Mouse (Mus musculus): ENCODE results near the gene Zdhhc18.

The Zdhhc18 gene

GRCm38 (mm10) chr4:133603056-133603455 is 46.9 kb downstream of the Zdhhc18 start:
- no peak for DNase-seq (ENCODE audit: low spot score)

- no peak for DNase-seq (ENCODE audit: low spot score)
Observed at GRCm38 (mm10) chr4:133601721-133602218, 48.2 kb downstream of the Zdhhc18 start, which contains the start of gene Sfn. TSS of gene Sfn (minus strand) at chr4:133602168.

GRCm38 (mm10) chr4:133600306-133600705 is 49.6 kb downstream of the Zdhhc18 start:
- DNase-seq (ENCODE audit: low spot score): no peak

GRCm38 (mm10) chr4:133599571-133600073 is 50.3 kb downstream of the Zdhhc18 start:
- peak; percentile 92 for DNase-seq (ENCODE audit: low spot score)

DNA sequence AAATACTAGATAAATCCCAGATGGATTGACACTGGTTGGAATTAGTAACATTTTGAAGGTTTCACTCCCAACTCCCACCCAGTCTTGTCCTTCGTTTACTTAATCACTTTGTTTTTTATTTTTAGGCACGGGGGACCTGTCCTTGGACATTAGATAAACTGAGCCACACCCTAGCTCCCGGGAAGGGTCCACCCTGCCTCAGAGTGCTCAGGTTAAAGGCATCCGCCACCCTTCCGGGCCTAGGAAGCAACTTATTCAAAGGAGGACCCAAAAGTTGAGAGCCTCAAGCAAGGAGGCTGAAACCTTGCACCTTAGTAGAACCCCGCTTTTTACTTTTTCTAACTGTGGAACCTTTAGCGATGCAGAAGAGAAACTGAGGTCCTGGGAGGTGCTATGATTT is 50.8 kb downstream of the Zdhhc18 start:
- DNase-seq (ENCODE audit: low spot score): no peak

DNA sequence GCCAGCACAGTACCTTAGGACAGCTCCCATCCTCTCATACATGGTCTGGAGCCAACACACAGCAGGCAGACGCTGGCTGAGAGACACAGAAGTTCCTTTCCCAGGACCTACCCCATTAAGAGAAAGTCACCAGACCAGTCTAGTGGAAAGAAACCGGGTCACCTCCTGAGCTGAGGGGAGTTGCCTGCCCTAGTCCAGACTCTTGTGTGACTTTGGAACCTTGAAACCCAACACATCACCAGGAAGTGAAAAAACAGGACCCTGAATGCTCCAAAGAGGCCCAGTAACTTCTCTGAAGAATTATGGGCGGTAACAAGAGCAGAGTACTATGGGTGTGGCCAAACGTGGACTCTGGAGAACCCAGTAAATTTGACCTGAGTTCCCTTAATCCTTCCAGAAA is 51.3 kb downstream of the Zdhhc18 start:
- no peak for DNase-seq (ENCODE audit: low spot score)

- DNase-seq (ENCODE audit: low spot score): no peak
Observed at GRCm38 (mm10) chr4:133596084-133596483, 53.9 kb downstream of the Zdhhc18 start.

DNA sequence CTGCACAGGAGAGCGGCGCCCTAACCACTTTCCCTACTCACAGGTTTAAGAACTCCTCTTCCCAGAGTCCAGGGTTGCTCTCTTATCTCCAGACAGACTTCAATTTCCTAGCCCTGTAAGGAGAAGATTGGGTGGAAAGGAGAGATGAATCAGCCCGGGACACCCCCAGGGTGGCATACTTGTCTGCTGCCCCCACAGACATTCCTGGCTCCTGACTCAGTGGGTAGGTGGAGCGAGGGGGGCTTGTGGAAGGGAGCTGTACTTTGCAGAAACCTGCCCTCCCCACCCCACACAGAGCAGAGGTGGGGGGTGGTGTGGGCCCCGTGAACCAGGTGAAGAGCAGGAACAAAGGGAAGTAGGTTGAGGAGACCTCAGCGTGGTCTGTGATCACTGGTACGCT is 54.4 kb downstream of the Zdhhc18 start:
- no peak for DNase-seq (ENCODE audit: low spot score)

- peak; percentile 58 for DNase-seq (ENCODE audit: low spot score)
Observed at GRCm38 (mm10) chr4:133592570-133592969, 57.4 kb downstream of the Zdhhc18 start.

DNA sequence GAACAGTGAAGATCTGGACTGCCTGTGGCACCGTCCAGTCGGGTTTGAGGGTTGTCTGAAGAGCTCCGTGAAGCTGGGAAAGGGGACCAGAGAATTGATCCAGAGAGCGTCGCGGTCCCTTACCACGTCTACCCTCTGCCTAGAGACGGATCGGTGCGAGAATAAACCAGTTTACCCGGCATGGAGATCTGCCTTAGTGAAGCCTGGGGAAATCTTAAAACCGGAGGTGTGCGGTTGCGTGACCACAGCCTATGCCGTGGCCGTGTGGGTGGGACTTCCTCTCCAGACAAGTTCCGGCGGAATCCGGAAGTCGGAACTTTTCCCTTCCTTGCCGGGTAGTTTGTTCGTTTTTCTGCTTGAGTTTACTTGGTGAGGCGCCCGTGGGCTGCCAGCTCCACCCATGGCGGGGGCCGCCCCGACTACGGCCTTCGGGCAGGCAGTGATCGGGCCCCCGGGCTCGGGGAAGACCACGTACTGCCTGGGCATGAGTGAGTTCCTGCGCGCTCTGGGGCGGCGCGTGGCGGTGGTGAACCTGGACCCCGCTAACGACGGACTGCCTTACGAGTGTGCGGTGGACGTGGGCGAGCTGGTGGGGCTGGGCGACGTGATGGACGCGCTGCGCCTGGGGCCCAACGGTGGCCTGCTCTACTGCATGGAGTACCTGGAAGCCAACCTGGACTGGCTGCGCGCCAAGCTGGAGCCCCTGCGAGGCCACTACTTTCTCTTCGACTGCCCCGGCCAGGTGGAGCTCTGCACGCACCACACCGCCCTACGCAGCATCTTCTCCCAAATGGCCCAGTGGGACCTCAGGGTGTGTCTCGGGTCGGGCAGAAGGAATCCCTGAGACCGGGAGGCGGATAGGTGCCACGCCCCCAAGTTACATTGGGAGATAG is 65.6 kb downstream of the Zdhhc18 start, which contains the start of gene Gpn2:
Gene Gpn2, plus strand, starts transcription at position 304 of the 893 bp plus-strand sequence.
- DNase-seq (ENCODE audit: low spot score): no peak

DNA sequence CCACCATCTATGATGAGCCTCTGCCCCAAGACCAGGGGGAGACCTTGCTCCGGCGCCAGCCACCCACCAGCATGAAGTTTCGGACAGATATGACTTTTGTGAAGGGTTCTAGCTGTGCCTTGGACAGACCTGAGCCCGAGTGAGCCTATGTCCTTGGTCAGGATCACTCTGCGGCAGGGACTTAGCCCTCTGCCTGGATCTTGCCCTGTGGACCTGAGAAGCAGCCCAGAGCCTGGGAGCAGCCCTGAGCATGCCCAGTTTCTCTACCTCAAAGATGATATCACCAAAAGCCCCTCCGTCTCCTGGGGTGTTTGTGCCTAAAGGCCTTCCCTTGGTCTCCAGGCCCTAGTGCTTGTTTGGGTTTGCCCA is 66.3 kb downstream of the Zdhhc18 start:
- no peak for DNase-seq (ENCODE audit: low spot score)

DNA sequence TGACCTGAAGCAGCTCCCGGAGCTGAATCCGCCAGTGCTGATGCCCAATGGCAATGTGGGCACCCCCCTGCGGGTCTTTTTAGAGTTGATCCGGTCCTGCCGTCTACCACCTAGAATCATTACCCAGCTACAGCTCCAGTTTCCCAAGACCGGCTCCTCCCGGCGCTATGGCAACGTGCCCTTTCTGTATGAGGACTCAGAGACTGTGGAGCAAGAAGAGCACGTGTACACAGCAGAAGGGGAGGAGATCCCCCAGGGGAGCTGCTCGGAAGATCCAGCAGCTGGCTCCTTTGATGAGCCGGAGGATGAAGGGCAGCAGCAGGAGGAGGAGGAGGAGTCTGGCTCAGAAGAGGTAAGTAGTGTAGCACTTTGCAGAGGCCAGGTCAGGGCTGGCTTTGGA is 72.0 kb downstream of the Zdhhc18 start:
- DNase-seq (ENCODE audit: low spot score): peak; percentile 80

GRCm38 (mm10) chr4:133574843-133575202 is 75.1 kb downstream of the Zdhhc18 start:
- peak; percentile 40 for DNase-seq (ENCODE audit: low spot score)

GRCm38 (mm10) chr4:133574070-133574842 is 75.7 kb downstream of the Zdhhc18 start, which contains the start of gene Gpatch3:
TSS of gene Gpatch3 (plus strand) at chr4:133574745.
- DNase-seq (ENCODE audit: low spot score): peak; percentile 97

DNA sequence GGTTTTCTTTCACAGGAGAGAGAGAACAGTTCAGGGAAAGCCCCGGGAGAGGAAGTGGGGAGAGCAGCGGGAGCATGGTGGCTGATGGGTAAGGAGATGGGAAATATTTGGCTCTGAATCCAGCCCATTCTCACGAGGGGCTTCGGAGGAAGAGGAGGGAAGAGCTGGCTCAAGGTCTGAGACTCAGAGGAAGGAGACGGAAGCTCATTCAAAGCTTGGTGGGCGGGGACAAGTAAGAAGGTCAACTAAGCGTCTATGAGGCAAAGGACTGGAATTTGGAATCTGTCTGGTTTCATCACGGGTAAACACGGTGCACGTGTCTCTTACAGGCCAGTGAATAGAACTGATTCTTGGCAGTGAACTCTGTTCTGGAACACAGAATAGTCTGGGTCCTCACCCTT is 79.9 kb downstream of the Zdhhc18 start:
- no peak for DNase-seq (ENCODE audit: low spot score)

DNA sequence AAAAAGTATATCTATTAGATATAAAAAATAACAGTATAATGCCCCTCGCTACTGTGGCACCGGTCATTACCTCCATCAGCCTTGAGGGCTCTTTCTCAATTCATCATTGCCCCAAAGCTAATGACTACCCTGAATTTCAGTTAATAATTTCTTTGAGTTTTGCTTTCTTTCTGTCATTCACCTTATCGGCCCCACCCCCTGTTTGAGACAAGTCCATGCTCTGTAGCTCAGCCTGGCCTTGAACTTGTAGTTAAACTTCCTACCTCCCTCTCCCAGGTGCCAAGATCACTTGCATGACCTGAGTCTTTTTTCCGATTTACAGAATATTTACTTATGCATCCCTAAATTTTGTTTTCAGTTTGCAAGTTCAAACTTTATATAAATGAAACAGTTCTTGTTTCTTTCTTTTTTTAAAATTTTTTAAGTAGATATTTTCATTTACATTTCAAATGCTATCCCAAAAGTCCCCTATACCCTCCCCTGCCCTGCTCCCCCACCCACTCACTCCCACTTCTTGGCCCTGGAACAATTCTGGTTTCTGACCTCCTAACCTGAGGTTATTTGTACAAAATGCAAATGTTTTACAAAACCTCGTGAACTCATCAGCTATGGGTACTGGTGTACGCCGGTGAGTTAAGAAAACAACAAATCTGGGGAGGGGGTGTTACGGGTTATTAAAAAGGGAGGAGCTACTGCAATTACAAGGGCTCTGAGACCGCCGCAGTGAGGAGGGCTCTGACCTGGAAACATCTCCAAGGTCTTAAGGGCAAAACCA is 80.5 kb downstream of the Zdhhc18 start:
- DNase-seq (ENCODE audit: low spot score): no peak

- no peak for DNase-seq (ENCODE audit: low spot score)
Observed at GRCm38 (mm10) chr4:133567251-133567650, 82.7 kb downstream of the Zdhhc18 start.

GRCm38 (mm10) chr4:133563123-133563571 is 86.8 kb downstream of the Zdhhc18 start:
- DNase-seq (ENCODE audit: low spot score): peak; percentile 68

GRCm38 (mm10) chr4:133561622-133562021 is 88.3 kb downstream of the Zdhhc18 start:
- no peak for DNase-seq (ENCODE audit: low spot score)

DNA sequence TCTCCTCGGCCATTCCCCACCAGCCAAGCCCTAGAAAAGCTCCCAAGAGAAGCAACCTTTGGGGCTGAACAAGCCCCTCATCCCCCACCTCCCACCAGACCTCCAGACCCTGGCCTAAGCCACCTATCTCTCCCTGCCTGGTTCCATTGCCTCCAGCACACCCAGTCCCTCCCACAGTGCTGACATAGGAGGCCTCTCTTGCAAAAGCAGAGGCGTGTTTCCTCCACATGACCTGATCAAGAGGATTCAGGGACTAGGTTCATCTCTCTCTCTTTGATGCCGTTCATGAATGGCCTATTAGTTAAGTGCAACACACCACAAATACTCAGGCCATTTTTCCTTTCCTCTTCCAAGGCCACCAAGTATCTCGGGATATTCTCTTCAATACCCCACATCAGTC is 90.1 kb downstream of the Zdhhc18 start:
- DNase-seq (ENCODE audit: low spot score): no peak

GRCm38 (mm10) chr4:133557041-133557717 is 92.8 kb downstream of the Zdhhc18 start:
- no peak for DNase-seq (ENCODE audit: low spot score)
